Mouse (Mus musculus) lung, adult 10 weeks (tissue): Measurements from ENCODE around the gene Tox4. TPM values are rescaled to one million over a fixed set of nuclear protein-coding genes. Genes with fewer than 3 reads are reported as not detected.

Source experiments
- polyA plus RNA-seq: library from polyadenylated mRNA; stranded (reverse); fragments of 350-450 nt; fragmentation: Illumina TruSeq; extraction: RNeasy Lipid Tissue Mini Kit (QIAGEN cat#74804); gene quantifications from one replicate; pipeline ENCODE4 v1.2.3, GENCODE M21; 2014; ENCODE audit warnings: low read depth, low replicate concordance; ENCODE audit not compliant: insufficient read depth

Gene Tox4
- polyA plus RNA-seq = 14.8 TPM

DNA sequence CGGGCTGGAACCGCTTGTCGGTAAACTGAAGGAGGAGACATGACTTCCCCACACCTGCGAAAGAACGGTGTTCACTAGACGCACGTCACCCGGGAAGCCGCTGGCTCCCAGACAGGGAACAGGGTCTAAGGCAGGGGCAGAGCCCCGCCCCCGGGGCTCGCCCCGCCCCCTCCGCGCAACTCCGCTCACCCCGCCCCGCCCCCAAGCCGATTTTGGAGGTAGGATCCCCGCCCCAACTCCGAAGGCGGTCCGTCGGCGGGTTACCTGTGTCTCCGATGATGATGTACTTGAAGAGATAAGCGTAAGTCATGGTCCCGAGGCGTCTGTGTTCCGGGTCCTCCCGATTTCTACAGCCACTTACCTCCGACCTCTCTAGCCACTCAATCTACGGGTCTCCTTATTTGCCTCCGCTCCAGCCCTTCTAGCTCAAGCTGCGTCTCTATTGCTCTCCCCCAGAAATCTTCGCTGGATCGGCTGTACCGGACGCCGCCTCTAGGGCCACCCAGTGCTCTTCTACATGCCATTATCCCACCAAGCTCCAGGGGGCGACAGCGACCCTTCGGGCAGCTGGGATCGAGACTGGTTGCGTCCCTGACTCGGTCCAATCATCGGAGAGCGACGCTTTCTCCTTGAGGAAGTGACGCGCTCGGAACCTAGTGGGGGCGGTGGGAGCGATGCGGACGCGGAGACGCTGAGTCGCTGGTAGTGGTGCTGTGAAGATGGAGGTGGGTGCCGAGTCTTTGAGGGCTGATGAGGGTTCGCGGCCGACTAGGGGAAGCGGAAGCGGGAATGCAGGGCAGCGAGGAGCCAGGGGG is at the start of gene Tox4, which contains the start of gene Rab2b:
TSS of gene Tox4 (plus strand) at position 215 of the 815 bp plus-strand sequence.
TSS of gene Rab2b (minus strand) at position 614 of the 815 bp plus-strand sequence.

DNA sequence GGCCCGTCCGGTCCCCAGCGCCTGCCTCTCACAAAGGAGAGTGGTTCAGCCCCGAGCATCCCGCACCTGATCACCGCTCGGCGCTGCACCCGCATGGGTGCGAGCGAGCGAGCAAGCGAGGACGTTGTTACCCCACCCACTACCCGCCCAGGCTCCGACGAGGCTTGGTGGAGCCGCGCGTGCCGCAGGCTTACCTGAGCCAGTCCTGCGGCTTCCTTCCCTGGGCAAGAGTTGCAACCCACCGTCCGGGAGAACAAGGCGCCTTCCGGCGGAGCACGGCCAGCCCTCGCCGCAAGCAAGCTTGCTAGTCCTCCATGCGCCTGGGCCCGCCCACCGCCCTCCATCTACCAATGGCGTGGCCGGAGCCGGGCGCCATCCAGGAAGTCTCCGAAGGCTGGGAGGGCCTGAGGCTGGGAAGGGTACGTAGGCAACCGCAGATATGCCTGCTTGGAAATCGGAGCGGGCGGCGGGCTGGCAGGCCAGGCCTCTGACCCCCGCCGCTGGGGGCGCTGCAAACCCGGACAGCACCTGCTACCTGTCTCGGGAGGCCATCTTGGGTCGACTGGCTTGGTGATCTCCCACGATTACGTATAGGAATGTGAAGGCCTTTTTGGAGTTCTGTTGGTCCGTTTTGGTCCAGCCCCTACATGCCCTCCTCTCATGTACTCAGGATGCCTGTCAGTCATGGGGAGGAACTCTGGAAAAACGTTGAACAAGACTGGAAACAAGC is 21.3 kb upstream of the Tox4 start, which contains the start of gene Chd8:
TSS of gene Chd8 (minus strand) at position 297 of the 730 bp plus-strand sequence.

DNA sequence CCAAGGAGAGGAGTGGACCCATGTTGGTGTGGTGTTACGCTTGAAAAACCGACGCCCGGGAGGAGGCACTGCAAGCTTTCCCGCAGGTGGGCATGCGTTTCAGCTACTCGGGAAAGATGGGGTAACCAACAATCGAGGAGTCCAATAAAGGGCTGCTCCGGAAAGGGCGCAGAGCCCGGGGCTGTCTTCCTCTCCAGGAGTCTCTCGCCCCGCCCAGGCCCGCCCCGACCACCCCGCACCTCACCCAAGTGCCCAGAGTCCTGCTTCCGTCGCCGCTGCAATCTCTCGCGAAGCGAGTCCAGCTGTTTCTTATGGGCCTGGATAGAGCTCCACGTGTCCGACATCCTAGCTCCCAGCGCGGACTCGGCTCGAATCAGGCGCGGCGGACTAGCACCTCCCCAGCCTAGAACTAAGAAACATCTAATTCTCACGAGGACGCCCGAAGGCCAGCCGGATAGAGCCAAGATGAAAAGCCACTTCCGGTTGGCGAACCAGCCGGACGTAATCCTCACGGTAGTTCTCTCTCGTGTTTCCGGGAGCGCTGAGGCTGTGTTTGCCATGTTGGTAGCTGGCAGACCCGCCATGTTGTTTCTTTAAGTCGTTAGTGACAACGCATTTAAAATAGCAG is 25.8 kb downstream of the Tox4 start, which contains the start of gene Mettl3:
TSS of gene Mettl3 (minus strand) at position 485 of the 628 bp plus-strand sequence.

DNA sequence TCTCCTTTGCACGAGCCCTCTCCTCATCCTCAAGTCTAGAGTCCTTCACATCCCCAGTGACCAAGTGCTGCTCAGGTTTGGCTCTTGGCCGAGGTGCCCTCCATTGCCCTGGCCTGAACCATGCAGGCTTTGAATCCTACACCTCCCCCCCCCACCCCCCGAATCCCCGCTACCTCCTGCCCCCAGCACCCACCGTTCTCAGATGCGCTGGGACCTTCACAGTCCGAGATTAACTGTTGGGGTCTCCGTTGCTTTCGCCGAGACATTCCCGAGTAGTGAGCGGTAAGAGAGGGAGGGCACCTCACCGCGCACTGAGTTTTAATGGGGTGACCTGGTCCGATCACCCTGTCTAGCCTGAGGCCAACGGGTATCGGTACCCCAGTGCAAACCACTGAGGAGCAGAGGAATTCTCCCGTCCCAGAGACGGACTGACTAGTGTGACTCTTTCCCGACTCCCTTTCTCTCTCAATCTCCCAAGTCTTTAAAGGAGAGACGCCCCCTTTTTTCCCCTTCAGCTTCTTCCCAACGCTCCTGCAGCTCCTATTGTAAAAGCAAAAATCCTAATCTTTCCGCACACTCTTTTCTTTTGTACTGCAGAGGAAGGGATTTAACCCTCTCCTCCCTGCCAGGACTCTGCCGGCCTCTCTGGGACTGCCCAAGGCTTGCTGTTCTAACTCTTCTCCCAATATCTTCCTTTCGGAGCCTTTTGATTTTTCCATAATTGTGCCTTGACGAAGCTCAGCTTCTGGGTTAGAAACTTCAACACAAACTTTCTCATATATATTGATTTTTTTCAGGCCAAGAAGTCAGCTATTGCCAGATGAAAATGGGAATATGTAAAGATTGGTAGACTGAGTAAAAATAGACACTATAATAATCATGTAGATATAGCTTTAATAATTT is 49.2 kb downstream of the Tox4 start, which contains the start of gene Sall2:
TSS of gene Sall2 (minus strand) at position 853 of the 903 bp plus-strand sequence.

Other genes starting within 250 kb of the Tox4 start
- gene Olfr221, start 236.7 kb upstream of the Tox4 start, polyA plus RNA-seq = not detected
- 154 TPM for gene Hnrnpc, start 175.1 kb upstream of the Tox4 start, polyA plus RNA-seq
- gene Rpgrip1, start 168.4 kb upstream of the Tox4 start, polyA plus RNA-seq = 2.1 TPM
- 16.2 TPM for gene Supt16, start 81.7 kb upstream of the Tox4 start, polyA plus RNA-seq
- gene Chd8, start 21.4 kb upstream of the Tox4 start, polyA plus RNA-seq = 20.9 TPM
- 7.0 TPM for gene Rab2b, start 399 bp downstream of the Tox4 start, polyA plus RNA-seq
- 24.5 TPM for gene Mettl3, start 26.0 kb downstream of the Tox4 start, polyA plus RNA-seq
- 3.0 TPM for gene Sall2, start 49.6 kb downstream of the Tox4 start, polyA plus RNA-seq
- not detected for gene Olfr1513, start 77.3 kb downstream of the Tox4 start, polyA plus RNA-seq
- not detected for gene Olfr1512, start 100.0 kb downstream of the Tox4 start, polyA plus RNA-seq
- not detected for gene Olfr1511, start 118.2 kb downstream of the Tox4 start, polyA plus RNA-seq
- not detected for gene Olfr1510, start 135.2 kb downstream of the Tox4 start, polyA plus RNA-seq
- gene Olfr1509, start 163.8 kb downstream of the Tox4 start, polyA plus RNA-seq = not detected
- not detected for gene Olfr1508, start 188.3 kb downstream of the Tox4 start, polyA plus RNA-seq
- not detected for gene Olfr1507, start 216.6 kb downstream of the Tox4 start, polyA plus RNA-seq